Mouse (Mus musculus): Measurements from ENCODE around the gene Acvr1b.

GRCm38 (mm10) chr15:101210998-101211613 is 37.2 kb downstream of the Acvr1b start:
- TF ChIP-seq CTCF (IDR thresholded peaks at IDR 0.05) (no peak), EP300 (IDR thresholded peaks at IDR 0.05) (no peak)

All from lung, postnatal 0 days (tissue).